Comparison of ENCODE assay signal across 7 mouse cellular contexts in the genomic region with DNA sequence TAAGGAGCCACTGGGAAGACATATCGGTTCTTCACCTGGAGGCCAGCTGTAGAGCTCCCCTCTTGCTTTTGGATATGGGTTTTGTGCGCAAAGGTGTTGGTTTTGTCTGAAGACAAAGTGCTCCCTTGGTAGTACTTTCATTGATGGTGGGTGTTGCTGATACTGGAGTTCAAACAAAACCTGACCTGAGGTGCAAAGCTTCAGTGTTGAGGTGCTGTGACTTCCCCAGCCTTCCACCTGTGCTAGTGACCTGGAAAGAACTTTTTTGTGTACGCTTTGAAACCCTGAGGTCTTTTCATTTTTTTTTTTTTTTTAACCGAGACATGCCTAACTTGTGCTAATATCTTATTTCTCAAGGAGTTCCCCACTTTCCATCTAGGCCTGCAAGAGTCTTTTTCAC. TPM values are rescaled to one million over a fixed set of nuclear protein-coding genes. Genes with fewer than 3 reads are reported as not detected.
DNase-seq lines count a peak whose midpoint lies in the region; ATAC-seq and TF ChIP-seq lines count a peak whose summit lies in the region.

No protein-coding gene starts in this region.

- H3K9me3 ChIP-seq in lung, embryonic 14.5 days (ENCODE audit: low read depth, low read length): no peaks in the 10 kb centered on the region
- no peaks in the 10 kb centered on the region for H3K9me3 ChIP-seq in forebrain, embryonic 14.5 days (replicated peaks; ENCODE audit: control insufficient read depth, low read length)
- no peaks in the 10 kb centered on the region for H3K9me3 ChIP-seq in limb, embryonic 13.5 days

- H3K27me3 ChIP-seq in lung, embryonic 14.5 days (ENCODE audit: insufficient read depth, low read length): no peaks in the 10 kb centered on the region
- H3K27me3 ChIP-seq in forebrain, embryonic 14.5 days (replicated peaks; ENCODE audit: control insufficient read depth, insufficient read depth, low read length): no peaks in the 10 kb centered on the region
- H3K27me3 ChIP-seq in limb, embryonic 13.5 days: no peaks in the 10 kb centered on the region
- no peaks in the 10 kb centered on the region for H3K27me3 ChIP-seq in small intestine, adult 2 months (ENCODE audit: control insufficient read depth, insufficient read depth, low read length)
- no peaks in the 10 kb centered on the region for H3K27me3 ChIP-seq in thymus, adult 2 months (ENCODE audit: control insufficient read depth, insufficient read depth, low read length)

- H3K9ac ChIP-seq in lung, embryonic 14.5 days: no peak overlapping the region
- 0 out of 2 replicates have a peak overlapping the region, but pooled peaks have one; percentile 88 for H3K9ac ChIP-seq in forebrain, embryonic 14.5 days (ENCODE audit: low read length)
- H3K9ac ChIP-seq in limb, embryonic 13.5 days: peak overlapping the region; percentile 95; the same call in 1 of the 2 replicates

- H3K36me3 ChIP-seq in lung, embryonic 14.5 days (ENCODE audit: insufficient read depth): no peaks in the 10 kb centered on the region
- no peaks in the 10 kb centered on the region for H3K36me3 ChIP-seq in forebrain, embryonic 14.5 days (ENCODE audit: control insufficient read depth, insufficient read depth, low read length)
- no peaks in the 10 kb centered on the region for H3K36me3 ChIP-seq in limb, embryonic 13.5 days
- peaks cover 2% of the 10 kb centered on the region; the same call in 1 of the 2 replicates for H3K36me3 ChIP-seq in small intestine, adult 2 months (ENCODE audit: control insufficient read depth, insufficient read depth, low read length)
- no peaks in the 10 kb centered on the region for H3K36me3 ChIP-seq in thymus, adult 2 months (ENCODE audit: control insufficient read depth, insufficient read depth, low read length)

- no peak overlapping the region for H3K27ac ChIP-seq in lung, embryonic 14.5 days (ENCODE audit: low read depth)
- H3K27ac ChIP-seq in forebrain, embryonic 14.5 days (ENCODE audit: low read depth, low read length): no peak overlapping the region
- H3K27ac ChIP-seq in limb, embryonic 13.5 days: no peak overlapping the region
- no peak overlapping the region for H3K27ac ChIP-seq in small intestine, adult 2 months (ENCODE audit: insufficient read depth, low read depth, low read length)
- H3K27ac ChIP-seq in thymus, adult 2 months (ENCODE audit: control insufficient read depth, insufficient read depth, low read length): no peak overlapping the region

- DNase-seq in lung, embryonic 14.5 days: no peak
- DNase-seq in lung, postnatal 14 days: no peak
- DNase-seq in forebrain, embryonic 14.5 days (ENCODE audit: low spot score): no peak
- no peak for DNase-seq in left cerebral cortex, adult 8-10 months (ENCODE audit: low spot score in 2 of 2)
- no peak for DNase-seq in thymus, adult 2 months

- TF ChIP-seq CTCF in lung, embryonic 14.5 days (IDR thresholded peaks at IDR 0.05; ENCODE audit: low read depth): no peak
- no peak for TF ChIP-seq CTCF in small intestine, adult 2 months (IDR thresholded peaks at IDR 0.05; ENCODE audit: extremely low read depth, insufficient read length, insufficient replicate concordance, low read depth, low read length)
- no peak for TF ChIP-seq CTCF in thymus, adult 2 months (IDR thresholded peaks at IDR 0.05; ENCODE audit: borderline replicate concordance, control insufficient read depth, extremely low read depth, insufficient read depth, low read length, poor library complexity)

- 0 out of 2 replicates have a peak, but pooled peaks cover 5% of the 10 kb centered on the region for H3K4me1 ChIP-seq in lung, embryonic 14.5 days (ENCODE audit: insufficient read depth)
- H3K4me1 ChIP-seq in forebrain, embryonic 14.5 days (ENCODE audit: control insufficient read depth, insufficient read depth, low read length): peaks cover 18% of the 10 kb centered on the region
- peaks cover 20% of the 10 kb centered on the region for H3K4me1 ChIP-seq in limb, embryonic 13.5 days
- peaks cover 10% of the 10 kb centered on the region; the same call in 1 of the 2 replicates for H3K4me1 ChIP-seq in small intestine, adult 2 months (ENCODE audit: control insufficient read depth, insufficient read depth, insufficient read length, low read length)
- H3K4me1 ChIP-seq in thymus, adult 2 months (replicated peaks; ENCODE audit: control insufficient read depth, insufficient read depth, low read length): peaks cover 5% of the 10 kb centered on the region; the same call in 1 of the 2 replicates

- H3K4me3 ChIP-seq in lung, embryonic 14.5 days (ENCODE audit: low read depth, low read length): peak overlapping the region; percentile 66; the same call in 1 of the 2 replicates
- H3K4me3 ChIP-seq in forebrain, embryonic 14.5 days (ENCODE audit: low read depth, low read length): peak overlapping the region; percentile 87
- H3K4me3 ChIP-seq in limb, embryonic 13.5 days: peak overlapping the region; percentile 89
- peak overlapping the region; percentile 3; the same call in 1 of the 2 replicates for H3K4me3 ChIP-seq in small intestine, adult 2 months (ENCODE audit: low read depth, low read length)
- no peak overlapping the region for H3K4me3 ChIP-seq in thymus, adult 2 months (ENCODE audit: control insufficient read depth, insufficient read depth, low read length)

- peak overlapping the region; percentile 78 for H3K4me2 ChIP-seq in lung, embryonic 14.5 days
- H3K4me2 ChIP-seq in forebrain, embryonic 14.5 days (ENCODE audit: low read length): peak overlapping the region; percentile 53
- peak overlapping the region; percentile 79 for H3K4me2 ChIP-seq in limb, embryonic 13.5 days (replicated peaks)

- ATAC-seq in lung, embryonic 14.5 days (ENCODE audit: insufficient read depth): no peak
- no peak for ATAC-seq in forebrain, embryonic 14.5 days
- no peak for ATAC-seq in limb, embryonic 13.5 days (ENCODE audit: low FRiP score, low read depth)

- TF ChIP-seq POLR2A in small intestine, adult 2 months (IDR thresholded peaks at IDR 0.05; ENCODE audit: low read depth, low read length): no peak
- no peak for TF ChIP-seq POLR2A in thymus, adult 2 months (IDR thresholded peaks at IDR 0.05; ENCODE audit: control insufficient read depth, extremely low read depth, insufficient read depth, low read length, poor library complexity)

- WGBS in lung, embryonic 14.5 days: 73% methylated on average over 4 of the region's 4 CpGs
- WGBS in forebrain, embryonic 14.5 days: 95% methylated on average over 4 of the region's 4 CpGs
- 85% methylated on average over 4 of the region's 4 CpGs for WGBS in limb, embryonic 13.5 days
- WGBS in small intestine, adult 2 months: 62% methylated on average over 4 of the region's 4 CpGs
- WGBS in thymus, adult 2 months: 92% methylated on average over 4 of the region's 4 CpGs

RNA-seq across cellular contexts. Expression of gene Ccdc50, which starts 1.6 kb away (rescaled TPM):
- polyA plus RNA-seq in lung, embryonic 14.5 days (2014; fragmentation: Nextera tagmentation; extraction: Ambion mirVana): 61.1 and 62.4 TPM in 2 replicates
- 55.1 and 71.6 TPM in 2 replicates for polyA plus RNA-seq in forebrain, embryonic 14.5 days (2014; fragmentation: Nextera tagmentation; extraction: Ambion mirVana)
- 39.5 and 46.1 TPM in 2 replicates for polyA plus RNA-seq in limb, embryonic 13.5 days (2015; fragmentation: Nextera tagmentation; extraction: Ambion mirVana)
- 7.1 and 9.9 TPM in 2 replicates for polyA plus RNA-seq in small intestine, adult 2 months (2012; rRNA removed)
- total RNA-seq in left cerebral cortex, adult 8-10 months (2022): 10 to 100 TPM; 49.5 to 57.7 (median 53.4) TPM
- polyA plus RNA-seq in thymus, adult 2 months (2012; rRNA removed): 8.4 and 11.0 TPM in 2 replicates

RNA-seq across cellular contexts. Expression of gene Uts2b, which starts 20.3 kb away (rescaled TPM):
- not detected in 2 replicates for polyA plus RNA-seq in lung, embryonic 14.5 days (2014; fragmentation: Nextera tagmentation; extraction: Ambion mirVana)
- not detected in 2 replicates for polyA plus RNA-seq in forebrain, embryonic 14.5 days (2014; fragmentation: Nextera tagmentation; extraction: Ambion mirVana)
- polyA plus RNA-seq in limb, embryonic 13.5 days (2015; fragmentation: Nextera tagmentation; extraction: Ambion mirVana): 1.1 and 2.4 TPM in 2 replicates
- polyA plus RNA-seq in small intestine, adult 2 months (2012; rRNA removed): not detected in 2 replicates
- not detected for total RNA-seq in left cerebral cortex, adult 8-10 months (2022)
- not detected in 2 replicates for polyA plus RNA-seq in thymus, adult 2 months (2012; rRNA removed)
